Mouse (Mus musculus) lung, postnatal 0 days (tissue): Measurements from ENCODE around the gene Ccdc121. TPM values are rescaled to one million over a fixed set of nuclear protein-coding genes. Genes with fewer than 3 reads are reported as not detected.
A peak's percentile ranks its signal among the peaks of the same experiment; 100 is the strongest.

Source experiments
- ATAC-seq: fragments of 200-750 bp; cut with Nextera tagmentation; 2 replicates; pipeline ENCODE4 v1.8.0; 2017; ENCODE audit warnings: moderate library complexity
- DNase-seq: peaks from one replicate; pipeline ENCODE4 v3.0.0-alpha.2; 2016; ENCODE audit warnings: low spot score
- H3K27ac ChIP-seq: fragments of 300-500 bp; sonication (generic); 2 replicates; pipeline ENCODE4 v1.5.1; 2014; ENCODE audit warnings: antibody characterized with exemption, mild to moderate bottlenecking, low read length, mixed read lengths
- H3K27me3 ChIP-seq: fragments of 300-500 bp; sonication (generic); replicated peaks from 2 replicates; pipeline ENCODE4 v1.6.1; 2014; ENCODE audit warnings: low read length, mixed read lengths; ENCODE audit not compliant: insufficient read depth
- H3K36me3 ChIP-seq: fragments of 300-500 bp; sonication (generic); 2 replicates; pipeline ENCODE4 v1.6.1; 2014; ENCODE audit warnings: low read length, mixed read lengths; ENCODE audit not compliant: insufficient read depth
- H3K4me1 ChIP-seq: fragments of 300-500 bp; sonication (generic); 2 replicates; pipeline ENCODE4 v1.6.1; 2014; ENCODE audit warnings: antibody characterized with exemption, low read depth, low read length, mixed read lengths; ENCODE audit not compliant: insufficient read depth
- H3K4me2 ChIP-seq: fragments of 300-500 bp; sonication (generic); replicated peaks from 2 replicates; pipeline ENCODE4 v1.6.1; 2014; ENCODE audit warnings: low read depth, mild to moderate bottlenecking, low read length, moderate library complexity, mixed read lengths
- H3K4me3 ChIP-seq: fragments of 300-500 bp; sonication (generic); 2 replicates; pipeline ENCODE4 v1.5.1; 2014; ENCODE audit warnings: low read depth, low read length
- H3K9ac ChIP-seq: fragments of 300-500 bp; sonication (generic); replicated peaks from 2 replicates; pipeline ENCODE4 v1.6.1; 2014; ENCODE audit warnings: low read depth, mild to moderate bottlenecking
- H3K9me3 ChIP-seq: fragments of 300-500 bp; sonication (generic); 2 replicates; pipeline ENCODE4 v1.6.1; 2016; ENCODE audit warnings: low read length, mixed read lengths
- CTCF ChIP-seq: IDR thresholded peaks from 2 replicates; pipeline ENCODE4 v1.5.1; 2016; ENCODE audit warnings: antibody characterized with exemption, mild to moderate bottlenecking
- EP300 ChIP-seq: IDR thresholded peaks from 2 replicates; pipeline ENCODE4 v1.6.1; 2016; ENCODE audit warnings: antibody characterized with exemption, mild to moderate bottlenecking, control low read depth
- WGBS: fragments of 180-500 bp; shearing (Covaris S2); extraction: QIAGEN DNeasy Blood & Tissue Kit; methylation state at CpG from one replicate; pipeline ENCODE4 v1.1.7; 2014; 5-methylcytosine and 5-hydroxymethylcytosine counted together
- polyA plus RNA-seq: library from polyadenylated mRNA; unstranded; fragments of >200 nt; fragmentation: Nextera tagmentation; extraction: Ambion mirVana; gene quantifications from 2 replicates; pipeline ENCODE4 v1.2.1, GENCODE M21; 2015

The Ccdc121 gene
- polyA plus RNA-seq, 1 experiment from 2014 or later: 0.86 TPM

DNA sequence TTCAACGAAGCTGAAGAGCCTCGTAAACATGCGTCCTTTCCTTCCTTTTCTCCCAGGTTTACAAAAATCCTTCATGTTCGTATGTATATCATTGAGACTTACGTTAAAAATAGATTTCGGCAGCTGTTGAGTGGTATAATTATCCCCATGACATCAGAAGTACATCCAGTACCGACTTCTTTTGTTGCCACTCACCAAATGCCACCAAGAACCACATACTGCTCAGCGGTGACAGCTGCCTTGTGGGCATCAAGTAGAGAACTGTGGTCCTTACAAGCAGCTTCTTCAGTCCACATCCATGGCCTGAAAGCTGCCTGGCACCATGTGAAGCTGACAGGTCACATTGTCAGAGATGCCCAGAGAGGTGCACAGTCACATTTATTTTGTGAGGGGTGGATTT lies 38.7 kb upstream of the Ccdc121 start:
- Histone ChIP-seq H3K4me1 (no peaks in the 10 kb centered on the region), H3K4me3 (no peak overlapping the region), H3K27ac (no peak overlapping the region), H3K9ac (no peak overlapping the region), H3K36me3 (no peaks in the 10 kb centered on the region), H3K4me2 (no peak overlapping the region), H3K27me3 (no peaks in the 10 kb centered on the region), H3K9me3 (no peaks in the 10 kb centered on the region)
- TF ChIP-seq EP300 (no peak), CTCF (no peak)
- DNase-seq (no peak), ATAC-seq (no peak)
- 85% methylated on average over 8 of the region's 8 CpGs for WGBS

DNA sequence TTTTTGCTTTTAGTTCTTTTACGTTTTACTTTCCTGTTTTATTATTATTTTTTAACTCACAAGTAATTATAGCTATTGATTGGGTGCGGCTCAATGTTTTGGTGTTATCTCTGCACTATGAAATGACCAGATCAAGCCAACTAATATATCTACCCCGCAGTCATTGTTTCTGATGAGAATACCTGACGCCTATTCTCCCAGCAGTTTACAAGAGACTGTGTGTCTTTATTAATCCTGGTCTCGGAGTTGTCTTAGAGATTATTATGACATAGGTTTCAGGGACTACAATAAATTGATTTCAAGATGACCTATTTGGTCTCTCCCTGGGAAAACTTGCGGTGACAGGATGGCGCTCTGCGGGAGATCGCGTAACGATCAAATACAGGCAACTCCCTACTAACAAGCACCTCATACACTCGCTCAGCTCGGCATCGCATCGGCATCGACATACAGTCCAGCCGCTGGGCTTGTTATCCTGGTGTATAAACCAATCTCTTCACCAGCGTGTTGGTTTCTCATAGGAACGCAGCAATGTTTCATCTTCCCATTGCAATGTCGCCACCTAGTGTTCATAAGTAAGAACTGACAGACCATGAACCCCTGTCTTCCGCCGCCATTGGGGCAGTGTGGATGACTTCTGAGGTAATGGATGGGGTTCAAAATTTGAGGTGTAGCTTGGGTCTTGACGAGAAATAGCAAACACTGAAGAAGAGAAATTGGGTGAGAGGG lies 34.0 kb upstream of the Ccdc121 start:
- no peak for TF ChIP-seq EP300
- peak; percentile 98 for TF ChIP-seq CTCF
- H3K4me2 ChIP-seq: no peak overlapping the region
- no peaks in the 10 kb centered on the region for H3K27me3 ChIP-seq
- ATAC-seq (peak; percentile 60), DNase-seq (peak; percentile 85)
- no peak overlapping the region for H3K9ac ChIP-seq
- no peak overlapping the region for H3K4me3 ChIP-seq
- WGBS: 21% methylated on average over 23 of the region's 23 CpGs
- no peaks in the 10 kb centered on the region for H3K9me3 ChIP-seq
- H3K4me1 ChIP-seq: 0 out of 2 replicates have a peak, but pooled peaks cover 3% of the 10 kb centered on the region
- H3K36me3 ChIP-seq: no peaks in the 10 kb centered on the region
- no peak overlapping the region for H3K27ac ChIP-seq

GRCm38 (mm10) chr1:181543711-181544383 lies 32.6 kb upstream of the Ccdc121 start:
- no peak overlapping the region for H3K9ac ChIP-seq
- no peaks in the 10 kb centered on the region for H3K27me3 ChIP-seq
- no peaks in the 10 kb centered on the region for H3K9me3 ChIP-seq
- ATAC-seq (no peak), DNase-seq (peak; percentile 32)
- TF ChIP-seq CTCF (peak; percentile 64), EP300 (no peak)
- H3K4me1 ChIP-seq: 0 out of 2 replicates have a peak, but pooled peaks cover 3% of the 10 kb centered on the region
- H3K27ac ChIP-seq: no peak overlapping the region
- H3K36me3 ChIP-seq: no peaks in the 10 kb centered on the region
- H3K4me3 ChIP-seq: no peak overlapping the region
- WGBS: 74% methylated on average over 5 of the region's 5 CpGs
- no peak overlapping the region for H3K4me2 ChIP-seq

DNA sequence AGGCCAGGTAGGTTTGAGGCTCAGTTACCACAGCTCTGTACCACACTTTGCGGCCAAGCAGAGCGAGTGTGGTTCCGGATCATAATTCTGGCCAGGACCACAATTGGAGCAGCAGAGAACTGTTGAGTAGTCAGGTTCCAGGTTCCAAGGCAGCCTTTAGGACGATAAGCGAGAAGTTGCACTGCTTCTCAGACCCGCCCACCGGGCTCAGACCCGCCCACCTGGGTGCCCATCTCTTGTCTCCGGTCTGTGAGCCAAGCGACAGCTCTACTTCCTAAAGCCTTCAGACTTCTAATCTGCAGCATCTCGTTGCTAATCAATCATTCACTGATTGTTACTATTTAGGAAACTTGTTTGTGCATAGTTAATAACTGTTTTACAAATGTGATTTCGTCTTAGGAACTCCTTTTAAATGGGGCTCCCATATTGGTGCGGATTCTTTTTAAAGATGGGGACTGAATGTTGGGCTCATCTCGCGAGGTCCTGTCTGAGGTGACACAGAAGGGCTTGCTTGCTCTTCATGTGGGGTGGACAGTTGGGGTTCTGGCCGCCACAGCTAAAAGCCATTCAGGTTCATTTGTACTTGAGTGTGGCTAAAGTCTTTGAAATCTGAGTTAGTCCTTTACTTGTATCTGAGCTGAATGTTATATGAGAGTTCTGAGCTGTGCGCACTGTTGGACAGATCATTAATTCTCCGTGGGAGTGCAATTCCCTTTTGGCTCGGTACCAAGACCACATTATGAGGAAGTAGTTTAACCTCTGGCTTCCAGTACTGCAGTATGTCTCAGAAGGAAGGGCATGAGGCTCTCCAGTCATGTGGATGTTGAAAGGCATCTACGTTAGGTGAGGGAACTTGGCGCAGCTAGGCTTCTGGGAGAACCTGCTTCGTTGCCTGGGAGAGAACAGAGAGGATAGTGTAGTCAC lies 28.9 kb upstream of the Ccdc121 start:
- H3K27me3 ChIP-seq: no peaks in the 10 kb centered on the region
- peak; percentile 32; the same call in 1 of the 2 replicates for ATAC-seq
- no peaks in the 10 kb centered on the region for H3K9me3 ChIP-seq
- H3K9ac ChIP-seq: no peak overlapping the region
- 44% methylated on average over 22 of the region's 22 CpGs for WGBS
- no peak for TF ChIP-seq EP300
- no peak for TF ChIP-seq CTCF
- peaks cover 3% of the 10 kb centered on the region; the same call in 1 of the 2 replicates for H3K4me1 ChIP-seq
- no peak overlapping the region for H3K4me3 ChIP-seq
- no peak overlapping the region for H3K27ac ChIP-seq
- no peak overlapping the region for H3K4me2 ChIP-seq
- peak; percentile 67 for DNase-seq
- H3K36me3 ChIP-seq: no peaks in the 10 kb centered on the region

GRCm38 (mm10) chr1:181537627-181538525 lies 26.6 kb upstream of the Ccdc121 start:
- no peak for ATAC-seq
- peak; percentile 24 for DNase-seq
- H3K4me3 ChIP-seq: no peak overlapping the region
- H3K27me3 ChIP-seq: no peaks in the 10 kb centered on the region
- H3K4me1 ChIP-seq: peaks cover 3% of the 10 kb centered on the region; the same call in 1 of the 2 replicates
- TF ChIP-seq EP300 (no peak), CTCF (no peak)
- no peaks in the 10 kb centered on the region for H3K36me3 ChIP-seq
- 76% methylated on average over 9 of the region's 9 CpGs for WGBS
- H3K27ac ChIP-seq: no peak overlapping the region
- H3K4me2 ChIP-seq: no peak overlapping the region
- no peak overlapping the region for H3K9ac ChIP-seq
- no peaks in the 10 kb centered on the region for H3K9me3 ChIP-seq
